ENCODE assay signal across 8 mouse cellular contexts in genomic region chr12:105854639-105855038, GRCm38 (mm10).
DNase-seq lines count a peak whose midpoint lies in the region; ATAC-seq and TF ChIP-seq lines count a peak whose summit lies in the region.

No protein-coding gene starts in this region.

- TF ChIP-seq CTCF in brain, embryonic 14.5 days (IDR thresholded peaks at IDR 0.05; ENCODE audit: borderline replicate concordance, extremely low read depth, insufficient read depth, insufficient read length) = peak; percentile 74; the same call in 1 of the 2 replicates

- no peak overlapping the region for H3K27ac ChIP-seq in forebrain, embryonic 11.5 days (ENCODE audit: low read depth, low read length)

- H3K4me1 ChIP-seq in forebrain, embryonic 11.5 days (replicated peaks; ENCODE audit: control insufficient read depth, insufficient read depth, low read length) = no peaks in the 10 kb centered on the region; the same call in 1 of the 2 replicates

- intact Hi-C loops in left cerebral cortex, postnatal 4 days (cut with DNase I) = loop anchor here (5.0 kb wide), 1 partner anchor 108 kb away; no protein-coding TSS in a partner anchor

- peak; percentile 61; the same call in 1 of the 2 replicates for ATAC-seq in forebrain, embryonic 11.5 days (replicated peaks; ENCODE audit: low FRiP score)

- no peaks in the 10 kb centered on the region for H3K27me3 ChIP-seq in forebrain, embryonic 11.5 days (ENCODE audit: control insufficient read depth, insufficient read depth, low read length)

- no peak for TF ChIP-seq POLR2A in brain, embryonic 14.5 days (IDR thresholded peaks at IDR 0.05; ENCODE audit: borderline replicate concordance, extremely low read depth, insufficient read depth, insufficient read length, poor library complexity, severe bottlenecking)

- H3K9ac ChIP-seq in forebrain, embryonic 11.5 days (ENCODE audit: low read length) = no peak overlapping the region

- no peaks in the 10 kb centered on the region for H3K36me3 ChIP-seq in forebrain, embryonic 11.5 days (ENCODE audit: control insufficient read depth, insufficient read depth, low read length)

- WGBS in forebrain, embryonic 11.5 days = 37% methylated on average over 6 of the region's 6 CpGs

- no peaks in the 10 kb centered on the region for H3K9me3 ChIP-seq in forebrain, embryonic 11.5 days (ENCODE audit: control insufficient read depth, low read length)

- H3K4me3 ChIP-seq in forebrain, embryonic 11.5 days (ENCODE audit: low read depth, low read length) = no peak overlapping the region

- peak; percentile 45 for DNase-seq in left cerebral cortex, postnatal 4 days
- DNase-seq in left cerebral cortex, adult 8-10 months (ENCODE audit: low spot score in 2 of 2) = no peak
- DNase-seq in brain, embryonic 14.5 days (ENCODE audit: low read depth) = peak; percentile 87
- no peak for DNase-seq in forebrain, embryonic 11.5 days (ENCODE audit: low spot score)
- DNase-seq in kidney, postnatal 10 days = peak; percentile 48
- DNase-seq in right cerebral cortex, postnatal 25 days = peak; percentile 36
- DNase-seq in urinary bladder, postnatal 4 days (ENCODE audit: low spot score in 2 of 2) = no peak
- DNase-seq in urinary bladder, postnatal 14 days (ENCODE audit: low spot score) = no peak

- H3K4me2 ChIP-seq in forebrain, embryonic 11.5 days (ENCODE audit: low read depth, low read length, severe bottlenecking) = no peak overlapping the region

Comparison
In these comparisons a context has a peak if more than half of its experiments do, and no peak if none do; other contexts are left out.
1. DNase-seq: peak in left cerebral cortex, postnatal 4 days (single experiment), brain, embryonic 14.5 days (single experiment), kidney, postnatal 10 days (single experiment) and right cerebral cortex, postnatal 25 days (single experiment); none in left cerebral cortex, adult 8-10 months (0 of 2), forebrain, embryonic 11.5 days (single experiment), urinary bladder, postnatal 4 days (0 of 2) and urinary bladder, postnatal 14 days (single experiment).